Mouse (Mus musculus) embryo, embryonic 9.5 days (tissue): ENCODE measurements at regions not wholly inside any gene's neighbourhood (a gene's known extent, or its start where the extent isn't known, plus 50 kb on each side); places are given as distances from the start of the nearest gene placed in this dataset.

Experiments
- DNase-seq: peaks from one replicate; pipeline ENCODE4 v3.0.0-alpha.2; 2017; ENCODE audit errors: extremely low spot score

- DNase-seq: no peak
Observed at GRCm38 (mm10) chr7:74224378-74224777, 210.9 kb upstream of the St8sia2 start.

GRCm38 (mm10) chr7:74200661-74201060 lies 187.2 kb upstream of the St8sia2 start:
- peak; percentile 29 for DNase-seq

- no peak for DNase-seq
Observed at GRCm38 (mm10) chr7:74198796-74199195, 185.3 kb upstream of the St8sia2 start.

- DNase-seq: no peak
Observed at GRCm38 (mm10) chr7:74184661-74185060, 171.2 kb upstream of the St8sia2 start.

GRCm38 (mm10) chr7:74174206-74174605 lies 160.7 kb upstream of the St8sia2 start:
- no peak for DNase-seq

- peak; percentile 17 for DNase-seq
Observed at GRCm38 (mm10) chr7:74173230-74173612, 159.7 kb upstream of the St8sia2 start.

- peak; percentile 23 for DNase-seq
Observed at GRCm38 (mm10) chr7:74172504-74173229, 159.2 kb upstream of the St8sia2 start.

GRCm38 (mm10) chr7:74151590-74151989 lies 138.1 kb upstream of the St8sia2 start:
- DNase-seq: no peak

GRCm38 (mm10) chr7:74143236-74143635 lies 129.7 kb upstream of the St8sia2 start:
- DNase-seq: no peak

- DNase-seq: no peak
Observed at GRCm38 (mm10) chr7:74138169-74138568, 124.7 kb upstream of the St8sia2 start.

GRCm38 (mm10) chr7:74130206-74130836 lies 116.8 kb upstream of the St8sia2 start:
- DNase-seq: peak; percentile 18

GRCm38 (mm10) chr7:74112071-74112470 lies 98.6 kb upstream of the St8sia2 start:
- no peak for DNase-seq

GRCm38 (mm10) chr7:74108347-74108746 lies 94.9 kb upstream of the St8sia2 start:
- DNase-seq: no peak

- DNase-seq: no peak
Observed at GRCm38 (mm10) chr7:74107176-74107928, 93.9 kb upstream of the St8sia2 start.

GRCm38 (mm10) chr7:74091402-74092025 lies 78.0 kb upstream of the St8sia2 start:
- no peak for DNase-seq

- no peak for DNase-seq
Observed at GRCm38 (mm10) chr7:74080846-74081235, 67.4 kb upstream of the St8sia2 start.

- no peak for DNase-seq
Observed at GRCm38 (mm10) chr7:74080079-74080845, 66.8 kb upstream of the St8sia2 start.

- no peak for DNase-seq
Observed at GRCm38 (mm10) chr7:74072632-74073031, 59.1 kb upstream of the St8sia2 start.

- no peak for DNase-seq
Observed at GRCm38 (mm10) chr7:74070836-74071235, 57.3 kb upstream of the St8sia2 start.

- no peak for DNase-seq
Observed at GRCm38 (mm10) chr7:74065449-74066099, 52.1 kb upstream of the St8sia2 start.
